Mouse (Mus musculus): ENCODE data around the gene Ace3. TPM values are rescaled to one million over a fixed set of nuclear protein-coding genes. Genes with fewer than 3 reads are reported as not detected.

Ace3 gene
- polyA plus RNA-seq, 1 experiment = not detected

- no peaks in the 10 kb centered on the region for H3K79me2 ChIP-seq (ENCODE audit: control insufficient read depth, insufficient read depth)
- H3K4me3 ChIP-seq = no peak overlapping the region
- no peaks in the 10 kb centered on the region for H3K27me3 ChIP-seq (ENCODE audit: control insufficient read depth, insufficient read depth, insufficient read length)
- no peak overlapping the region for H3K4me2 ChIP-seq (ENCODE audit: low read depth)
- TF ChIP-seq MAX (IDR thresholded peaks at IDR 0.05; ENCODE audit: low read depth) (no peak), TCF12 (IDR thresholded peaks at IDR 0.05; ENCODE audit: insufficient read depth, poor library complexity, severe bottlenecking) (no peak), MYOG (IDR thresholded peaks at IDR 0.05; ENCODE audit: control insufficient read depth in 1 of 3, insufficient read depth in 1 of 3, insufficient read length in 2 of 3, low read depth in 2 of 3) (no peak), POLR2AphosphoS2 (IDR thresholded peaks at IDR 0.05; ENCODE audit: insufficient read length, low read depth) (no peak), POLR2A (IDR thresholded peaks at IDR 0.05; ENCODE audit: insufficient read length, low read depth) (no peak), USF1 (IDR thresholded peaks at IDR 0.05; ENCODE audit: low read depth) (no peak), E2F4 (IDR thresholded peaks at IDR 0.05; ENCODE audit: insufficient read depth) (no peak), SRF (IDR thresholded peaks at IDR 0.05; ENCODE audit: control insufficient read depth, insufficient read length, low read depth) (no peak), REST (IDR thresholded peaks at IDR 0.05; ENCODE audit: insufficient read depth, insufficient read length) (no peak), CEBPB (IDR thresholded peaks at IDR 0.05; ENCODE audit: insufficient read depth, poor library complexity, severe bottlenecking) (no peak)
- no peak overlapping the region for H3ac ChIP-seq (ENCODE audit: control insufficient read depth, insufficient read length)
- H3K36me3 ChIP-seq (ENCODE audit: control insufficient read depth, insufficient read depth) = no peaks in the 10 kb centered on the region
Measured at GRCm38 (mm10) chr11:105955815-105956430, 38.6 kb upstream of the Ace3 start.

DNA sequence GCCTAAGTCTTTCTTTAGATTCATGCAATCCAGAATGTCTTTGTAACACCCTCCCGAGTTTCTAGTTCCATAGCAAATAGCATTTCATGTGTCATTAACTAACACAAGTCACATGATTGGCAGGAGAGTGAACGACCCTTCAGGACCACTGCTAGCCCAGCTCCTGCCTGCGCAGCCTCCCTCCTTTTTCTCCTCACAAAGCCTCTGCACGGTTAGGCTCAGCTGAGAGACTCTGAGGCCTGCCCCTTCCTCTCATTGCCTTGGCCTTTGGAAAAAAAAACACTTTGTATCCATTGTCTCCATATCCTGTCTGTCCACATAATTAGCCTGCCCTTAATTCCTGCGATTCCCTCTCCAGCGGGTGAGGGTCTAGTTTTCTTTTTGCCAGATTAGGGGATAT lies 37.0 kb upstream of the Ace3 start:
- Histone ChIP-seq H3K4me3 (no peak overlapping the region), H3K27me3 (ENCODE audit: control insufficient read depth, insufficient read depth, insufficient read length) (no peaks in the 10 kb centered on the region), H3K4me2 (ENCODE audit: low read depth) (no peak overlapping the region), H3K79me2 (ENCODE audit: control insufficient read depth, insufficient read depth) (no peaks in the 10 kb centered on the region), H3K36me3 (ENCODE audit: control insufficient read depth, insufficient read depth) (no peaks in the 10 kb centered on the region), H3ac (ENCODE audit: control insufficient read depth, insufficient read length) (no peak overlapping the region)
- TF ChIP-seq MYOD1 (IDR thresholded peaks at IDR 0.05; ENCODE audit: control insufficient read depth in 1 of 3, insufficient read length in 2 of 3, low read depth in 2 of 3) (no peak), CEBPB (IDR thresholded peaks at IDR 0.05; ENCODE audit: insufficient read depth, poor library complexity, severe bottlenecking) (no peak), POLR2A (IDR thresholded peaks at IDR 0.05; ENCODE audit: insufficient read length, low read depth) (no peak), E2F4 (IDR thresholded peaks at IDR 0.05; ENCODE audit: insufficient read depth) (no peak), POLR2AphosphoS2 (IDR thresholded peaks at IDR 0.05; ENCODE audit: insufficient read length, low read depth) (no peak), MYOG (IDR thresholded peaks at IDR 0.05; ENCODE audit: control insufficient read depth in 1 of 3, insufficient read depth in 1 of 3, insufficient read length in 2 of 3, low read depth in 2 of 3) (no peak), TCF12 (IDR thresholded peaks at IDR 0.05; ENCODE audit: insufficient read depth, poor library complexity, severe bottlenecking) (no peak), USF1 (IDR thresholded peaks at IDR 0.05; ENCODE audit: low read depth) (no peak), TCF3 (IDR thresholded peaks at IDR 0.05; ENCODE audit: insufficient read length, low read depth) (no peak), SRF (IDR thresholded peaks at IDR 0.05; ENCODE audit: control insufficient read depth, insufficient read length, low read depth) (no peak), MAX (IDR thresholded peaks at IDR 0.05; ENCODE audit: low read depth) (no peak), REST (IDR thresholded peaks at IDR 0.05; ENCODE audit: insufficient read depth, insufficient read length) (no peak)

DNA sequence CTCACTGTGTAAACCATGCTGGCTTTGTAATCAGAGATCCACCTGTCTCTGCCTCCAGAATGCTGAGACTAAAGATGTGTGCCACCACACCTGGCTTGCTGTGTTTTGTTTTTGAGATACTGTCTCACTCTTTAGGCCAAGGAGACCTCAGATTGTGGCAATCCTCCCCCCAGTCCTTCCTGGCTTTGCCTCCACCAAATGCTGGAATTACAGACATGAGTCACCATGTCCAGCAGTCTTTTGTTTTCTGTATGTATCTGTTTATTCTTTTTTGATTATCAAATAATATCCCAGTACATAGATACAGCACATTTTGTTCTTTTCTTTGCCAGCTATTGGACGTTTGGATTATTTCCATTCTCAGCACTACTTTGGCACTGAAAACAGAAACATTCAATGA lies 35.9 kb upstream of the Ace3 start:
- TF ChIP-seq MAX (IDR thresholded peaks at IDR 0.05; ENCODE audit: low read depth) (no peak), SRF (IDR thresholded peaks at IDR 0.05; ENCODE audit: control insufficient read depth, insufficient read length, low read depth) (no peak), MYOD1 (IDR thresholded peaks at IDR 0.05; ENCODE audit: control insufficient read depth in 1 of 3, insufficient read length in 2 of 3, low read depth in 2 of 3) (peak in 1 of 3 experiments; percentile 47)
- no peaks in the 10 kb centered on the region for H3K79me2 ChIP-seq (ENCODE audit: control insufficient read depth, insufficient read depth)
- H3K27me3 ChIP-seq (ENCODE audit: control insufficient read depth, insufficient read depth, insufficient read length) = no peaks in the 10 kb centered on the region
- H3K36me3 ChIP-seq (ENCODE audit: control insufficient read depth, insufficient read depth) = no peaks in the 10 kb centered on the region
- H3K4me2 ChIP-seq (ENCODE audit: low read depth) = peak overlapping the region; percentile 84
- H3ac ChIP-seq (ENCODE audit: control insufficient read depth, insufficient read length) = no peak overlapping the region
- H3K4me3 ChIP-seq = no peak overlapping the region

- Histone ChIP-seq H3K4me2 (ENCODE audit: low read depth) (peak overlapping the region; percentile 84), H3ac (ENCODE audit: control insufficient read depth, insufficient read length) (no peak overlapping the region), H3K36me3 (ENCODE audit: control insufficient read depth, insufficient read depth) (no peaks in the 10 kb centered on the region), H3K27me3 (ENCODE audit: control insufficient read depth, insufficient read depth, insufficient read length) (no peaks in the 10 kb centered on the region), H3K4me3 (no peak overlapping the region), H3K79me2 (ENCODE audit: control insufficient read depth, insufficient read depth) (no peaks in the 10 kb centered on the region)
- TF ChIP-seq REST (IDR thresholded peaks at IDR 0.05; ENCODE audit: insufficient read depth, insufficient read length) (no peak), MAX (IDR thresholded peaks at IDR 0.05; ENCODE audit: low read depth) (no peak), CEBPB (IDR thresholded peaks at IDR 0.05; ENCODE audit: insufficient read depth, poor library complexity, severe bottlenecking) (no peak), TCF3 (IDR thresholded peaks at IDR 0.05; ENCODE audit: insufficient read length, low read depth) (peak; percentile 62), MYOD1 (IDR thresholded peaks at IDR 0.05; ENCODE audit: control insufficient read depth in 1 of 3, insufficient read length in 2 of 3, low read depth in 2 of 3) (peak in 2 of 3 experiments; percentile 80 to 91), POLR2AphosphoS2 (IDR thresholded peaks at IDR 0.05; ENCODE audit: insufficient read length, low read depth) (no peak), MYOG (IDR thresholded peaks at IDR 0.05; ENCODE audit: control insufficient read depth in 1 of 3, insufficient read depth in 1 of 3, insufficient read length in 2 of 3, low read depth in 2 of 3) (peak in 2 of 3 experiments; percentile 73 to 86), E2F4 (IDR thresholded peaks at IDR 0.05; ENCODE audit: insufficient read depth) (no peak), TCF12 (IDR thresholded peaks at IDR 0.05; ENCODE audit: insufficient read depth, poor library complexity, severe bottlenecking) (no peak), USF1 (IDR thresholded peaks at IDR 0.05; ENCODE audit: low read depth) (peak; percentile 54), SRF (IDR thresholded peaks at IDR 0.05; ENCODE audit: control insufficient read depth, insufficient read length, low read depth) (no peak), POLR2A (IDR thresholded peaks at IDR 0.05; ENCODE audit: insufficient read length, low read depth) (peak; percentile 55)
Measured at GRCm38 (mm10) chr11:105959355-105959754, 35.1 kb upstream of the Ace3 start.

DNA sequence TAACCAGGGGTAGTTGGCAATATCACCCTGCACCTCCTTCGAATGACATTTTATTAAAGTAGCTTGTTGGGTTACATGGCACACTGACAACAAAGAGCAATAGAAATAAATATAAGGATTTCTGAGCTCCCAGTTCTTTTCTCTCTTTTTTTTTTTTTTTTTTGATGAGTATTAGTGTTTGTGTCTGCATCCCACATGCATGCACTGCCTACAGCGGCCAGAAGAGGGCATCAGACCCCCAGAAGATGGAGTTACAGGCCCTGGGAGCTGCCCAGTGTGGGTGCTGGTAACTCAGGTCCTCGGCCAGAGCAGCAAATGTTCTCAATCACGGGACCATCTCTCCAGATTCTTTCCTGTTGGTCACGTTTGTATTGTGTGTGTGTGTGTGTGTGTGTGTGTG lies 29.8 kb upstream of the Ace3 start:
- no peaks in the 10 kb centered on the region for H3K79me2 ChIP-seq (ENCODE audit: control insufficient read depth, insufficient read depth)
- H3K27me3 ChIP-seq (ENCODE audit: control insufficient read depth, insufficient read depth, insufficient read length) = peaks cover 21% of the 10 kb centered on the region
- H3K4me2 ChIP-seq (ENCODE audit: low read depth) = no peak overlapping the region
- H3K4me3 ChIP-seq = no peak overlapping the region
- H3K36me3 ChIP-seq (ENCODE audit: control insufficient read depth, insufficient read depth) = no peaks in the 10 kb centered on the region
- H3ac ChIP-seq (ENCODE audit: control insufficient read depth, insufficient read length) = no peak overlapping the region
- TF ChIP-seq USF1 (IDR thresholded peaks at IDR 0.05; ENCODE audit: low read depth) = no peak
- no peak for TF ChIP-seq POLR2AphosphoS2 (IDR thresholded peaks at IDR 0.05; ENCODE audit: insufficient read length, low read depth)
- no peak for TF ChIP-seq REST (IDR thresholded peaks at IDR 0.05; ENCODE audit: insufficient read depth, insufficient read length)
- TF ChIP-seq MAX (IDR thresholded peaks at IDR 0.05; ENCODE audit: low read depth) = no peak
- no peak for TF ChIP-seq CEBPB (IDR thresholded peaks at IDR 0.05; ENCODE audit: insufficient read depth, poor library complexity, severe bottlenecking)
